Mouse (Mus musculus) liver, embryonic 16.5 days (tissue): ENCODE measurements around the gene Catsperz. TPM values are rescaled to one million over a fixed set of nuclear protein-coding genes. Genes with fewer than 3 reads are reported as not detected.

Experiments
- ATAC-seq: fragments of 200-750 bp; cut with Nextera tagmentation; 2 replicates; pipeline ENCODE4 v1.8.0; 2017; ENCODE audit warnings: low read depth, mild to moderate bottlenecking, moderate number of reproducible peaks, moderate library complexity
- H3K27ac ChIP-seq: fragments of 300-500 bp; sonication (generic); 2 replicates; pipeline ENCODE4 v1.5.1; 2014; ENCODE audit warnings: mild to moderate bottlenecking, low read length
- H3K27me3 ChIP-seq: fragments of 300-500 bp; sonication (generic); 2 replicates; pipeline ENCODE4 v1.6.1; 2014; ENCODE audit warnings: low read depth, low read length, mixed read lengths; ENCODE audit not compliant: control insufficient read depth, insufficient read depth
- H3K36me3 ChIP-seq: fragments of 300-500 bp; sonication (generic); 2 replicates; pipeline ENCODE4 v1.6.1; 2014; ENCODE audit warnings: mild to moderate bottlenecking; ENCODE audit not compliant: control insufficient read depth, insufficient read depth
- H3K4me1 ChIP-seq: fragments of 300-500 bp; sonication (generic); 2 replicates; pipeline ENCODE4 v1.6.1; 2014; ENCODE audit warnings: low read depth, low read length, mixed read lengths; ENCODE audit not compliant: control insufficient read depth
- H3K4me2 ChIP-seq: fragments of 300-500 bp; sonication (generic); 2 replicates; pipeline ENCODE4 v1.6.1; 2014; ENCODE audit warnings: low read depth, low read length, mixed read lengths
- H3K4me3 ChIP-seq: fragments of 300-500 bp; sonication (generic); 2 replicates; pipeline ENCODE4 v1.5.1; 2014; ENCODE audit warnings: low read depth, mild to moderate bottlenecking, low read length
- H3K9ac ChIP-seq: fragments of 300-500 bp; sonication (generic); 2 replicates; pipeline ENCODE4 v1.6.1; 2014; ENCODE audit warnings: low read depth, low read length
- H3K9me3 ChIP-seq: fragments of 300-500 bp; sonication (generic); replicated peaks from 2 replicates; pipeline ENCODE4 v1.6.1; 2016; ENCODE audit warnings: low read length; ENCODE audit not compliant: control insufficient read depth
- WGBS: fragments of 180-500 bp; shearing (Covaris S2); extraction: QIAGEN DNeasy Blood & Tissue Kit; methylation state at CpG from one replicate; pipeline ENCODE4 v1.1.7; 2014; ENCODE audit not compliant: insufficient replicate concordance; 5-methylcytosine and 5-hydroxymethylcytosine counted together
- polyA plus RNA-seq: library from polyadenylated mRNA; unstranded; fragments of >200 nt; fragmentation: Nextera tagmentation; extraction: Ambion mirVana; gene quantifications from 2 replicates; pipeline ENCODE4 v1.2.1, GENCODE M21; 2015

The Catsperz gene
- polyA plus RNA-seq, 1 experiment from 2014 or later = 0.50 TPM

DNA sequence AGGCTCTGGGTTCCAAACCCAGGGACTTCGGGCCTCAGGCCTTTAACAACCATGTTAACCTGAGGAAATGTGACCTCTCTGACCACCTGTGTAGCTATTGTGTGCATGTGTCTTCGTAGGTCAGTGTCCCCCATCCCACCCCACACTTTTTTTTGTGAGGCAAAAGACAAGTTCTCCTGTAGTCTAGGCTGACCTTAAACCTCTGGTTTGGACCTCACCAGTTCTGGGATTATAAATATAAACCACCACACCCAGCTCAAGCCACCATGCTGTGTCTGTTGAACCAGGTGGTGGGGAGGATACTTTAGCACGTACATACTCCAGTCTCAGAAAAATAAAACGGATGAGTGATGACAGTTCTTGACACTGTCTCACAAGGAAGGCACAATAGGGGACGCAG, 24.8 kb upstream of the Catsperz start:
- ATAC-seq = no peak
- H3K27me3 ChIP-seq = no peaks in the 10 kb centered on the region
- peaks cover 28% of the 10 kb centered on the region for H3K4me1 ChIP-seq
- no peaks in the 10 kb centered on the region for H3K36me3 ChIP-seq
- no peak overlapping the region; the same call in 1 of the 2 replicates for H3K4me3 ChIP-seq
- H3K9ac ChIP-seq = no peak overlapping the region
- WGBS = 59% methylated on average over 5 of the region's 5 CpGs
- no peak overlapping the region for H3K27ac ChIP-seq
- no peaks in the 10 kb centered on the region for H3K9me3 ChIP-seq
- peak overlapping the region; percentile 96 for H3K4me2 ChIP-seq

DNA sequence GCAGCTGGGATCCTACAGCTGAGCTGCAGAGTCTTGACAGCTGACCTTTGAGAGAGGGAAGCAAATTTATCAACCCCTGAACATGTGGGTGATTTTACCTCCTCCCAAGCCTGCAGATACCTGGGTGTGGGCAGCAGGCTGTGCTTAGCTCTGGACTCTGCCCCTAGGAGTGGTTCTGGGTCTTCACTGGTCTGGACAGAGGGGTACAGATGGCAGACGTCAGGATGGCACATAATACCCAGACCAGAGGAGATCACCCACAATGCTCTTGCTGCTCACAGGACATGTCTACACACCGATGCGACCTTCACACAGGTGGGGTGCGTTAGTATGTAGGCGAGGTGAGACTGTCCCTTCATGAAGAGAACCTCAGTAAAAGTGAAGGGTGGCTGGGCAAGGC, 24.4 kb upstream of the Catsperz start:
- no peak overlapping the region for H3K4me3 ChIP-seq
- peaks cover 28% of the 10 kb centered on the region for H3K4me1 ChIP-seq
- H3K27me3 ChIP-seq = no peaks in the 10 kb centered on the region
- no peaks in the 10 kb centered on the region for H3K36me3 ChIP-seq
- no peak overlapping the region for H3K4me2 ChIP-seq
- no peak for ATAC-seq
- no peaks in the 10 kb centered on the region for H3K9me3 ChIP-seq
- no peak overlapping the region for H3K27ac ChIP-seq
- no peak overlapping the region for H3K9ac ChIP-seq
- 79% methylated on average over 5 of the region's 5 CpGs for WGBS

- Histone ChIP-seq H3K4me2 (no peak overlapping the region), H3K4me1 (peaks cover 28% of the 10 kb centered on the region), H3K27me3 (no peaks in the 10 kb centered on the region), H3K27ac (no peak overlapping the region), H3K9ac (no peak overlapping the region), H3K4me3 (no peak overlapping the region), H3K9me3 (no peaks in the 10 kb centered on the region), H3K36me3 (no peaks in the 10 kb centered on the region)
- no peak for ATAC-seq
- 70% methylated on average over 4 of the region's 4 CpGs for WGBS
Observed at GRCm38 (mm10) chr19:6948186-6948585, 23.0 kb upstream of the Catsperz start.

- H3K9ac ChIP-seq = no peak overlapping the region
- no peak overlapping the region for H3K27ac ChIP-seq
- no peak for ATAC-seq
- H3K36me3 ChIP-seq = no peaks in the 10 kb centered on the region
- H3K9me3 ChIP-seq = no peaks in the 10 kb centered on the region
- H3K27me3 ChIP-seq = no peaks in the 10 kb centered on the region
- no peak overlapping the region for H3K4me3 ChIP-seq
- WGBS = 54% methylated on average over 4 of the region's 4 CpGs
- H3K4me1 ChIP-seq = peaks cover 28% of the 10 kb centered on the region
- no peak overlapping the region for H3K4me2 ChIP-seq
Observed at GRCm38 (mm10) chr19:6947742-6948141, 22.6 kb upstream of the Catsperz start.

DNA sequence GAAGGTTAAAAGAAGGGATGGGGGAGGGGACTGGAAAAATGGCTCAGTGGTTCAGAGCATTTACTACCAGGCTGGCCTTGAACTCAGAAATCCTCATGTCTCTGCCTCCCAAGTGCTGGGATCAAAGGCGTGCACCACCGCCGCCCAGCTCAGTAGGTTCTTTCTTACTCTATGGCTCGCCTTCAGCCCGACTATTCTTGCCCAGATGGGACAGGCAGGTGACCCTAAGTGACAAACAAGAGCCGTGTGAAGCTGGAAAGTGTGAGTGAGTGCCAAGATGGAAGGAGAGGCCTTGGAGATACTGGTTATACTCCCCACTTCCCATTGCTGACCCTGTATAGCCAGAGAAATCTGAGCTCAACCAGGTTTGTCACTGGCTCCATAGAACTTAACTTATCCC, 18.5 kb upstream of the Catsperz start:
- H3K4me2 ChIP-seq = no peak overlapping the region
- ATAC-seq = no peak
- H3K4me1 ChIP-seq = peaks cover 17% of the 10 kb centered on the region
- no peak overlapping the region for H3K4me3 ChIP-seq
- H3K9me3 ChIP-seq = no peaks in the 10 kb centered on the region
- no peak overlapping the region for H3K27ac ChIP-seq
- H3K27me3 ChIP-seq = no peaks in the 10 kb centered on the region
- H3K9ac ChIP-seq = no peak overlapping the region
- WGBS = 80% methylated on average over 6 of the region's 6 CpGs
- H3K36me3 ChIP-seq = no peaks in the 10 kb centered on the region

DNA sequence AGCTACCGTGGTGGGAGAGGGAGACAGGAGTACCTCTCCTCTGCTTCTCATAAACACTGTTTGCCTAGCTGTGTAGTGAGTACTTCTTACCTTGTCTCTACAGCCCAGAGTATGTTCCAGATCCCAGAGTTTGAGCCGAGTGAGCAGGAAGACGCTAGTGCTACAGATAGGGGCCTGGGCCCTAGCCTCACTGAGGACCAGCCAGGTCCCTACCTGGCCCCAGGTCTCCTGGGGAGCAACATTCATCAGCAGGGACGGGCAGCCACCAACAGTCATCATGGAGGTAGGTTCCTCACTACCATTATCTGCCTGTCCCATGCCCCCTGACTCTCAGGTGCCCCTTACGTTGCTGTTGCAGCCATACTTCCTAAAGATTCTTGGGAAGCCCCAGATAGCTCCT, 17.6 kb upstream of the Catsperz start:
- no peak for ATAC-seq
- WGBS = 20% methylated on average over 5 of the region's 5 CpGs
- H3K36me3 ChIP-seq = no peaks in the 10 kb centered on the region
- peak overlapping the region; percentile 79 for H3K4me3 ChIP-seq
- H3K4me2 ChIP-seq = peak overlapping the region; percentile 93
- H3K27ac ChIP-seq = peak overlapping the region; percentile 58
- no peaks in the 10 kb centered on the region for H3K9me3 ChIP-seq
- H3K9ac ChIP-seq = peak overlapping the region; percentile 69
- H3K4me1 ChIP-seq = peaks cover 17% of the 10 kb centered on the region
- H3K27me3 ChIP-seq = no peaks in the 10 kb centered on the region

GRCm38 (mm10) chr19:6942249-6942691, 17.1 kb upstream of the Catsperz start, which contains the start of gene Gpr137:
Gene Gpr137, minus strand, starts transcription at chr19:6942480.
- peaks cover 17% of the 10 kb centered on the region for H3K4me1 ChIP-seq
- peak; percentile 92 for ATAC-seq
- peak within 1 kb of the TSS; percentile 79 for H3K4me3 ChIP-seq
- H3K9ac ChIP-seq = peak within 1 kb of the TSS; percentile 81
- peak within 1 kb of the TSS; percentile 93 for H3K4me2 ChIP-seq
- H3K27ac ChIP-seq = peak within 1 kb of the TSS; percentile 89
- H3K9me3 ChIP-seq = no peaks in the 10 kb centered on the region
- H3K36me3 ChIP-seq = no peaks in the 10 kb centered on the region
- no peaks in the 10 kb centered on the region for H3K27me3 ChIP-seq
- 0% methylated on average over 27 of the region's 27 CpGs for WGBS

- peak; percentile 78 for ATAC-seq
- H3K27me3 ChIP-seq = no peaks in the 10 kb centered on the region
- WGBS = under 1% methylated on average over 83 of the region's 83 CpGs
- no peaks in the 10 kb centered on the region for H3K36me3 ChIP-seq
- peak within 1 kb of the TSS; percentile 81 for H3K9ac ChIP-seq
- peaks cover 17% of the 10 kb centered on the region for H3K4me1 ChIP-seq
- H3K4me3 ChIP-seq = peak within 1 kb of the TSS; percentile 79
- peak within 1 kb of the TSS; percentile 93 for H3K4me2 ChIP-seq
- H3K9me3 ChIP-seq = no peaks in the 10 kb centered on the region
- H3K27ac ChIP-seq = peak within 1 kb of the TSS; percentile 89
Observed at GRCm38 (mm10) chr19:6941372-6942248, 16.4 kb upstream of the Catsperz start, which contains the start of gene Bad. Gene Bad, plus strand, starts transcription at chr19:6941861.
